Mouse (Mus musculus) hindbrain, embryonic 13.5 days (tissue): ENCODE results near the gene Dohh. TPM values are rescaled to one million over a fixed set of nuclear protein-coding genes. Genes with fewer than 3 reads are reported as not detected.

Experiments used
- ATAC-seq: fragments of 200-750 bp; cut with Nextera tagmentation; 2 replicates; pipeline ENCODE4 v1.8.0; 2017; ENCODE audit warnings: moderate TSS enrichment; ENCODE audit not compliant: low FRiP score
- H3K27ac ChIP-seq: fragments of 300-500 bp; sonication (generic); 2 replicates; pipeline ENCODE4 v1.5.1; 2015; ENCODE audit warnings: inconsistent platforms, mild to moderate bottlenecking, moderate library complexity
- H3K27me3 ChIP-seq: fragments of 300-500 bp; sonication (generic); 2 replicates; pipeline ENCODE4 v1.6.1; 2015; ENCODE audit warnings: mild to moderate bottlenecking, inconsistent platforms
- H3K36me3 ChIP-seq: fragments of 300-500 bp; sonication (generic); 2 replicates; pipeline ENCODE4 v1.6.1; 2015; ENCODE audit warnings: mild to moderate bottlenecking, inconsistent platforms
- H3K4me1 ChIP-seq: fragments of 300-500 bp; sonication (generic); replicated peaks from 2 replicates; pipeline ENCODE4 v1.6.1; 2015; ENCODE audit warnings: inconsistent platforms
- H3K4me2 ChIP-seq: fragments of 300-500 bp; sonication (generic); 2 replicates; pipeline ENCODE4 v1.6.1; 2015; ENCODE audit warnings: inconsistent platforms, mild to moderate bottlenecking, moderate library complexity
- H3K4me3 ChIP-seq: fragments of 300-500 bp; sonication (generic); 2 replicates; pipeline ENCODE4 v1.5.1; 2015; ENCODE audit warnings: mild to moderate bottlenecking, inconsistent platforms
- H3K9ac ChIP-seq: fragments of 300-500 bp; sonication (generic); 2 replicates; pipeline ENCODE4 v1.6.1; 2015; ENCODE audit warnings: mild to moderate bottlenecking, inconsistent platforms
- H3K9me3 ChIP-seq: fragments of 300-500 bp; sonication (generic); 2 replicates; pipeline ENCODE4 v1.6.1; 2016; ENCODE audit warnings: inconsistent platforms
- WGBS: fragments of 180-500 bp; shearing (Covaris S2); methylation state at CpG from one replicate; pipeline ENCODE4 v1.1.7; 2015; 5-methylcytosine and 5-hydroxymethylcytosine counted together
- polyA plus RNA-seq: library from polyadenylated mRNA; unstranded; fragments of >200 nt; fragmentation: Nextera tagmentation; extraction: Ambion mirVana; gene quantifications from 2 replicates; pipeline ENCODE4 v1.2.1, GENCODE M21; 2015

The Dohh gene
- polyA plus RNA-seq, result 72.1 and 74.8 TPM in 2 replicates

DNA sequence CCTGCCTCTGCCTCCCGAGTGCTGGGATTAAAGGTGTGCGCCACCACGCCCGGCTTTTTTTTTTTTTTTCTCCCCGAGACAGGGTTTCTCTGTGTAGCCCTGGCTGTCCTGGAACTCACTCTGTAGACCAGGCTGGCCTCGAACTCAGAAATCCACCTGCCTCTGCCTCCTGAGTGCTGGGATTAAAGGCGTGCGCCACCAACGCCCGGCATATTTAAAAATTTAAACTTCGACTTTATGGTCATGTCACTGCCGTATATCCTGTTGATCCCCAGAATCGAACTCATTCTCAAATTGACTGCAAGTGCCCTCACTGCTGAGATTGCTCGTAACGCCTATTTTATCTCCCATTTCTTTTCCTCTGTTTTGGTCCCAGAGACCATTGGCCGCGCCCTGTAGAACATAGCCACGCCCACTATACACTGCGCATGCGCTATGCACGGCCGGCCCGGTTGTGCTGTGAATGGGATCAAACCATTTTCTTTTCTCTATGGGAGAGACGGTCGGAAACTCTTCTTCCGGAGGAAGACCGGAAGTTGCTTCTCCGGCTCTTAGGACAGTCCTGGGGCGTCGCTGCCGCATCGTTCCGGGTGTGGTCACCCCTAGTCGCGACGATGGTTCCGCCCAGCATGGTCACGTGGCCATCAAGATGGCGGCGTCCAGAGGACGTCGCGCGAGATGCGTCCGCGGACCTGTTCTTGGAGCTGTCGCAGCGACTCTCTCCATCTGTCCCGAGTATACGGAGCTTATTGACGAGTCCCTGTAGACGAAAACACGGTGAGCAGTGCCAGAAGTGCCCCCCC, at the start of gene Dohh, which contains the start of gene Gm48551:
Gene Dohh, plus strand, starts transcription at position 627 of the 803 bp plus-strand sequence.
Gene Gm48551, plus strand, starts transcription at position 665 of the 803 bp plus-strand sequence.
- peak within 1 kb of the TSS; percentile 90 for H3K9ac ChIP-seq
- H3K4me1 ChIP-seq, result peaks cover 22% of the 10 kb centered on the region
- peak within 1 kb of the TSS; percentile 95 for H3K4me2 ChIP-seq
- H3K27ac ChIP-seq, result peak within 1 kb of the TSS; percentile 90
- 9% methylated on average over 54 of the region's 54 CpGs for WGBS
- ATAC-seq, result peak; percentile 91
- peak within 1 kb of the TSS; percentile 96 for H3K4me3 ChIP-seq
- peaks cover 33% of the 10 kb centered on the region for H3K36me3 ChIP-seq
- no peaks in the 10 kb centered on the region for H3K9me3 ChIP-seq
- no peaks in the 10 kb centered on the region for H3K27me3 ChIP-seq

DNA sequence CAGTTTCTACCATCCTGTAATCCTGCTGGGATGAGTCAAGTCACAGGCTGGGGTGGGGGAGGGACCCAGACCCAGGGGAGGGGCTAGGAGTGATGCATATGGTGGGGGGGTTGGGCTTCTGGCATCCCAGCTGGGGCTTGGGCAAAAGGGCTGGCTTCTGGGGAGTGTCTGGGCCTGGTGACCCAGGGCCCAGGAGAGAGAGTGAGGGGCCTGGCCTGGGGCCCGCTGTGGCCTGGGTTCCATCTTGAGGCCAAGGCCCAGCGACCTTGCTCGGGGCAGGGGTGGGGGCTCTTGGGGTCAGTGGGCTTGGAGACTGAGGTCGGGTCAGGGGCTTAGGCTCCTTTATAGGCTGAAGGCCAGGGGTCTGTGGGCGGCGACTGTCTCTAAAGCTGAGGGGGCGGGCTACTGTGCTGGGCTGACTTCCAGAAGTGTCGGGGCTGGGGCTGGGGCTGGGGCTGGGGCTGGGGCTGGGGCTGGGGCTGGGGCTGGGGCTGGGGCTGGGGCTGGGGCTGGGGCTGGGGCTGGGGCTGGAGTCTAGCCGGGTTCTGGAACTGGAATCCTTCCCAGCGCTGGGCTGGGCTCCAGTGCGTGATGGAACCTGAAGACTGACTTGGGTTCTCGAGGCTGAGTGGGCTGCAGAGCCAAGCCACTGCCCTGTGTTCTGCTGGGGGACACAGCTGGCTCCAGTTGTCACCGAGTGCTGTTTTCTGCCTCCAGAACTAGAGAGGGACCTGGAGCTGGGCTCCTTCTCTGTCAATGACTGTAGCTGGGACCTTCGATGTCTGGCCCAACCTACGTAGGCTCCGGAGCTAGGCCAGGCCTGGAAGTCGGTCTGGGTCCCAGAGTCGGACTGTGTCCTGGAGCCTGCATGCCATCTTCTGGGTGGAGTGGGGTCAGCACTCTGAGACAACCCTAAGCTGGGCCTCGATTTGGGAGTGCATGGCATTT, 48.6 kb upstream of the Dohh start:
- H3K36me3 ChIP-seq, result no peaks in the 10 kb centered on the region
- WGBS, result 41% methylated on average over 15 of the region's 19 CpGs
- H3K4me2 ChIP-seq, result no peak overlapping the region
- no peaks in the 10 kb centered on the region for H3K9me3 ChIP-seq
- no peak overlapping the region for H3K27ac ChIP-seq
- H3K4me3 ChIP-seq, result no peak overlapping the region
- peaks cover 12% of the 10 kb centered on the region for H3K4me1 ChIP-seq
- ATAC-seq, result no peak
- H3K27me3 ChIP-seq, result peaks cover 63% of the 10 kb centered on the region
- H3K9ac ChIP-seq, result 0 out of 2 replicates have a peak overlapping the region, but pooled peaks have one; percentile 19

DNA sequence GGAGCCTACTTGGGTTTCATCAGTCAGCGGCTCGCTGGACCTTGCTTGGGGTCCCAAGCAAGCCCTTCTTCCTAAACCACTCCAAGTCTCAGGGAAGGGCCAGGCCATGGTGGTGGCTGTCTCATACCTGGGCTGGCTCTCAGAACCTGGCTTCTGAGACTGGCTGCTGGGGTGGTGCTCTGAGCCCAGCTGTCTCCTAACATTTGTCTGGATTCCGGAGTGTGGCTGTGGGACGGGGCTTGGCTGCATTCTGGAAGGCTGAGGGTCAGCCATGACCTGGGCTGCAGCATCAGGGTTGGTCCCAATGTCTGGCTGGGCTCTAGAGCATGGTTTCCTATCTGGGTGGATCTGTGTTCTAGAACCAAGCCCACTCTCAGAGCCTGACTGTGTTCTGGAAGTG, 47.7 kb upstream of the Dohh start:
- no peak overlapping the region for H3K9ac ChIP-seq
- no peak for ATAC-seq
- H3K27me3 ChIP-seq, result peaks cover 69% of the 10 kb centered on the region
- no peak overlapping the region for H3K27ac ChIP-seq
- H3K4me2 ChIP-seq, result no peak overlapping the region
- no peak overlapping the region for H3K4me3 ChIP-seq
- 93% methylated on average over 4 of the region's 4 CpGs for WGBS
- H3K4me1 ChIP-seq, result peaks cover 12% of the 10 kb centered on the region
- no peaks in the 10 kb centered on the region for H3K36me3 ChIP-seq
- no peaks in the 10 kb centered on the region for H3K9me3 ChIP-seq

DNA sequence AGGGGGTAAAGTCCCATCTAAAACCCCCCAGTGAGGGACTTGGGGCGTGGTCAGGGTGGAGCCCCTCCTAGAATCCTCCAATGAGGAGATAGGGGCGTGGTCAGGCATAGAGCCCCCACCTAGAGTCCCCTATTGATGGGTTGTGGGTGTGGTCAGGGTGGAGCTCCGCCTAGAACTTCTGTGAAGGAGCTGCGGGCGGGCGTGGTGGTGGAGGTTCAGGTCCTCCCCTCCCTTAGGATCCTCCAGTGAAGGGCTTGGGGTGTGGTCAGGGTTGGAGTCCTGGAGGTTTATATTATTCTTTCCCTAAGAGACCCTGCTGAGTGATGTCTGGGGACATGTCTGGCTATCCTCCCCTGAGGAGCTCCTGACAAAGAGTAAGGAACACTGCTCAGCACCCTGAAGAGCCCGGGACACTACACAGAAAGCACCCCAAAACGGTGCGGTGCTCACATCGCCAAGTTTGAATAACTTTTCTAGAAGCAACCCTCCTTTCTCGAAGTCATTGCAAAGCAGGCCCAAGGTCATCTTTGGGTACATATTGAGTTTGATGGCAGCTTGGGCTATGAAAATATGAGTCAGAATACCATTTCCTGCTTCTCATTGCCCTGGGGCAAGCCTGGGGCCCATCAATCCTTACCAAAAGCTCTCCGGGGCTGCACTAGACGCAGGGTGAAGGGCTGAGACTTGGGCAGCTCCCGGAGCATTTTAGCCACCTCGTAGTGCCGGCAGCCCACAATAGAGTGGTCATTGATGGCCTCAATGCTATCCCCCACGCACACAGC, 43.5 kb upstream of the Dohh start:
- ATAC-seq, result no peak
- Histone ChIP-seq H3K4me2 (no peak overlapping the region), H3K9me3 (no peaks in the 10 kb centered on the region), H3K9ac (no peak overlapping the region), H3K27me3 (peaks cover 79% of the 10 kb centered on the region), H3K4me1 (peaks cover 8% of the 10 kb centered on the region), H3K4me3 (no peak overlapping the region), H3K36me3 (no peaks in the 10 kb centered on the region), H3K27ac (no peak overlapping the region)
- 34% methylated on average over 17 of the region's 17 CpGs for WGBS

DNA sequence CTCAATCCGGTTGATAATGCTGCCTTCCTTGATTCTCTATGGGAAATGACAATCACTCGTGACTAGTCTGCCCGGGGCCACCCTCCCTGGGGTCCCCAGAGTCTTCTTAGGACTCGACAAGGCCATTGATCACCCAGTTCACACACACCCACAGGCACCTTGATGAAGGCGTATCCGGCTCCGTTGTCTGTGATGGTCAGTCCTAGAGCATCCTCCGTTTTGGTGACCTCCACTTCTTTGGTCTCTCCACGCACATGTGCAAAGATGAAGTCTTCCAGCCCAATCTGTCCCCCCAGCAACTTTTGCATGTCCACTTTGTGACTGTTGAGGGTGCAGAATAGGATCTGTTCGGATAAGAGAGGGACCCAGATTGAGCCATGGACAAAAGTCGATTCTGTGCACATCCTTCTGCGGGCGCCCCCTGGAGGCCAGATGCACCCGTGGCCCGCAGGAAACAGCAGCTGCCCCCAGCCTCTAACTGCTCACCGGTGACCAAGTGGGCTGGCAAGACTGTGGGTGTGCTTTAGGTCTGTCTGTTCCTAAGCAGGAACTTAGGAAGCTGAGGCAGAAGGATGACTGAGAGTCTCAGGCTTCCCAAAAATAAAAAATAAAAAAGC, 42.8 kb upstream of the Dohh start:
- 36% methylated on average over 16 of the region's 16 CpGs for WGBS
- no peak overlapping the region for H3K4me3 ChIP-seq
- no peaks in the 10 kb centered on the region for H3K9me3 ChIP-seq
- no peak overlapping the region for H3K4me2 ChIP-seq
- H3K9ac ChIP-seq, result no peak overlapping the region
- ATAC-seq, result no peak
- peaks cover 10% of the 10 kb centered on the region for H3K4me1 ChIP-seq
- no peaks in the 10 kb centered on the region for H3K36me3 ChIP-seq
- peaks cover 86% of the 10 kb centered on the region for H3K27me3 ChIP-seq
- H3K27ac ChIP-seq, result no peak overlapping the region

DNA sequence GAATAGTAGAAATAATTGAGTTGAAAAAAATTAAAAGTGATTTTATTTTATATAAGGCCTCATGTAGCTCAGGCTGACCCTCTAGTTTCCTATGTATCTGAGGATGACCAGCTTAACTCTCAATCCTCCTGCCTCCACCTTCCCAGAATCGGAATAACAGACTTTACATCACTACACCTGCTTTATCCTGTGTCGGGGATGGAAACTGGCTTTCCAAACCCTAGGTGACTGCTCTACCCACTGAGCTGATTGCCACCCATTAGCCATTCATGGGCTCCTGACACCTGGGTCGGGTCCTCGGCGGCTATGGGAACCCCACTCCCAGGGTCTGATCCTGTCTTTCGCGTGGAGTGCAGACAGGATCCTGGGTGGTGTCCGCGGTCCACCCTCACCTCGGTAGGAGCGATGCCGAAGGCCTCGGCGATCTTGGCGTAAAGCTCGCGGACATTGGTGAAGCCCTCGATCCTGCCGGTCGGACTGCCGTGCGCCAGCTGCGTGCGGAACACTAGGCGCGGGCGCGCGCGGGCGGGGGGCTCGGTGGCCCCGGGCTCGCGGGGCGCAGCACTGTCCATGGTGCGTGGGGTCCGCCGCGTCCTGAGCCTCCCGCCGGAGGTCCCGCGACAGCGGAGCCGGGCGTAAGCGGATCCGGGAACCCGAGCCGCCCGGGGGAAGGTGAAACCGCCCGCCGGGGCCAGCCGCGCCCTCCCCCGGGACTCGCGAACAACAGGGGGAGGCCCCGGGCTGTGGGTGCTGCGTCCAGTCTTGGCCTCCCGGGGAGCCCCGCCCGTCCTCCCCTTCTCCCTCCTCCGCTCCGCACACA, 41.3 kb upstream of the Dohh start, which contains the start of gene Gipc3:
Gene Gipc3, minus strand, starts transcription at position 581 of the 820 bp plus-strand sequence.
- peaks cover 88% of the 10 kb centered on the region for H3K27me3 ChIP-seq
- no peaks in the 10 kb centered on the region for H3K9me3 ChIP-seq
- H3K4me1 ChIP-seq, result peaks cover 18% of the 10 kb centered on the region
- H3K36me3 ChIP-seq, result no peaks in the 10 kb centered on the region
- no peak within 1 kb of the TSS for H3K27ac ChIP-seq
- H3K4me2 ChIP-seq, result peak within 1 kb of the TSS; percentile 66
- H3K4me3 ChIP-seq, result peak within 1 kb of the TSS; percentile 46
- H3K9ac ChIP-seq, result peak within 1 kb of the TSS; percentile 67
- no peak for ATAC-seq
- WGBS, result 8% methylated on average over 55 of the region's 67 CpGs

DNA sequence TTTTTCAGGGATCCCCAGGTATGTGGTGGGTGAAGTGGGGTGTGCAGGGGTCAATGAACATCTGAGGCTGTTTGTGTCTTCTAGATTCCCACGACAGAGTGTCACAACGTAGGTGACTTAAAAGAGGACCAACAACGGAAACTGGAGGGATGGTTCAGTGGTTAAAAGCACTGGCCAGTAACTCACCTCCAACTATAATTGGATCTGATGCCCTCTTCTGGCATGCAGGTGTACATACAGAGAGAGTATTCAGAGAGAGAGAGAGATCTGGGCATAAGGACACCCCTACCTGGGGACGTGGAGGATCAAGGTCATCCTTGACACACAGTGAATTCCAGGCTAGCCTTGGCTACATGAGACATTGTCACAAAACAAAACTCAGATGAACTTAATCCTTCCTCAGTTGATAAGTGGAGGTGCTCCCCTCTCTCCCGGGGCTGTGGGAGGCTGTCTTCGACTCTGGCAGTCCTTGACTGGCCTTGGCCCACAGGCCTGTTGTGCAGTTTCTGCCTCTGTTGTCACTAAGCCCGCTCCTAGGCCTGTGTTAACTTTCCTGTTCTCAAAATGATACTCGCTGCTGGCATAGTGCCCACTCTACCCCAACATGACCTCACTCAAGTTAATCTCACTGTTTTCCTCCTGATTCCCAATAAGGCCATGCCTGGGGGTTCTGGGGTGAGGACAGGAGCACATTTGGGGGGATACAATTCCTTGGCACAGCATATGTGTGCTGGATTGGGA, 39.6 kb upstream of the Dohh start:
- Histone ChIP-seq H3K27me3 (peaks cover 92% of the 10 kb centered on the region), H3K9ac (no peak overlapping the region), H3K27ac (no peak overlapping the region), H3K4me3 (no peak overlapping the region), H3K9me3 (no peaks in the 10 kb centered on the region), H3K4me1 (peaks cover 28% of the 10 kb centered on the region), H3K4me2 (no peak overlapping the region), H3K36me3 (no peaks in the 10 kb centered on the region)
- 59% methylated on average over 8 of the region's 8 CpGs for WGBS
- ATAC-seq, result no peak

DNA sequence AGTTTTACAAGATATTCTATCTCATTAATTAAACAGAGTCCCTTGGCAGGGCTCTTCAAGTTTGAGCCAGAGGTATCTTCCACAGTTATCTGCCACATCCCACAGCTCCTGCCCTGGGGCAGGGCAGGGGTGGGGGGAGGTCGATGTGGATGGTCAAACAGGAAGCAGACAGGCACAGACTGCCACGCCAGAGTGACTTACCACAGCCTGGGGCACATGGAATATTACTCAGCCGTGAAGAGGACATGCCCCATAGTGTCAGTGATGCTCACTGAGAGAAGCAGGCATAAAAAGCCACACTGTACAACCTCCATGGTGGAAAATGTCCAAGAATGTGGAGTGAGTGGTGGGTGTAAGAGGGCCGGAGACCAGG, 39.1 kb upstream of the Dohh start:
- Histone ChIP-seq H3K27me3 (peaks cover 88% of the 10 kb centered on the region), H3K9me3 (no peaks in the 10 kb centered on the region), H3K4me1 (peaks cover 32% of the 10 kb centered on the region), H3K4me3 (no peak overlapping the region), H3K27ac (no peak overlapping the region), H3K4me2 (no peak overlapping the region), H3K9ac (no peak overlapping the region), H3K36me3 (no peaks in the 10 kb centered on the region)
- no peak for ATAC-seq
- 91% methylated on average over 4 of the region's 4 CpGs for WGBS

DNA sequence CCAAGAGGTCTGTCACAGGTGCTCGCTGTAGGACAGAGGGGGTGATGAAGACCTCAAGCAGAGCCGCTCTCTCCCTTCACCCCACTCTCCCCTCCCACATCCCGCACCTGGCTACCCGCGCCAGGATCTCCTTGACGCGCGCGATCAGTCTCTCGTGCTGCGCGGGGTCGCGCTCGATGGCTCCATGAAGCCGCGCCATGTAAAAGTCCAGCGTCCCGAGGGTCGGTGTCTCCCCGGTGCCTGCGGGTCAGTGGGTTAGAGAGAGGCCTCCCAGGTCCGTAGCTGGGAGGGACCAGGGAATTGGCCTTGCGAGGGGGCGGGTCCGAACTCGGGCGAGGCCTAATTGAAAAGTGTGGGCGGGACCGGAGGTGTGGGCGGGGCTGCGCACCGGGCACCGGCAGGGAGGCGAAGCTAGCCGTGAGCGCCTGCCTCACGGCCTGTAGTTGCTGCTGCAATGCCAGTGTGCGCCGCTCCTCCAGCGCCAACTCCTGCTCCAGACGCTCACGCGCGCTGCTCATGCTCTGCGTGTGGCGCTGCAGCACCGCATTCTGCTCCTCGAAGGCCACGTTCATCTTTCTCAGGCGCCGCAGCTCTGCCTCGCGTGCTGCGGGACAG, 37.7 kb upstream of the Dohh start:
- ATAC-seq, result no peak
- Histone ChIP-seq H3K9ac (peak overlapping the region; percentile 61), H3K27me3 (peaks cover 74% of the 10 kb centered on the region), H3K27ac (no peak overlapping the region), H3K36me3 (no peaks in the 10 kb centered on the region), H3K4me3 (peak overlapping the region; percentile 31), H3K4me1 (peaks cover 32% of the 10 kb centered on the region), H3K9me3 (no peaks in the 10 kb centered on the region), H3K4me2 (peak overlapping the region; percentile 53)
- 10% methylated on average over 55 of the region's 55 CpGs for WGBS

DNA sequence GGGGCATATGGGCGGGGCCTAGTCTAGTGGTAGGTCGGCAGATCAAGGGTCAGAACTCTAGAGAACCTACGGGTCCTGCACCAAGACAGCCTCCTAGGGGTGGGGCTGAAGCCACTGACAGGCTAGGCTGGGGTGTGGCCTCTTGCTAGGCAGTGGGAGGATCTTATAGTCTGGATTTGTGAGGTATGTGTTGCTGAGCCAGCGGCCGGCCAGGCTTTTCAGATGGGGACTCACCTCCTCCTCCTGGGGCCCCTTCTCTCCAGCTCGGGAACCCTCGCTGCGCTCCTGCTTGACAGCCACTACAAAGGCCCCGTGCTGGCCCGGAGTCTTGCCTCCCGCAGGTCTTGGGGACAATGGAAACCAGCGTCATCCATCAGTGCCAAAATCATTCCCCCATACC, 35.1 kb upstream of the Dohh start:
- H3K9ac ChIP-seq, result peak overlapping the region; percentile 80; the same call in 1 of the 2 replicates

More for the DNA sequence above, 35.1 kb upstream of the Dohh start:
- no peaks in the 10 kb centered on the region for H3K9me3 ChIP-seq
- H3K4me3 ChIP-seq, result peak overlapping the region; percentile 73
- WGBS, result 2% methylated on average over 12 of the region's 12 CpGs
- H3K36me3 ChIP-seq, result no peaks in the 10 kb centered on the region
- peaks cover 24% of the 10 kb centered on the region for H3K4me1 ChIP-seq
- no peak overlapping the region for H3K27ac ChIP-seq
- H3K4me2 ChIP-seq, result peak overlapping the region; percentile 93
- peaks cover 49% of the 10 kb centered on the region for H3K27me3 ChIP-seq
- no peak for ATAC-seq
